Mouse (Mus musculus) E14TG2a.4 (cell line): ENCODE measurements around the gene Tmem107.
A peak's percentile ranks its signal among the peaks of the same experiment; 100 is the strongest.

Experiments
- H3K27me3 ChIP-seq: 2 replicates; pipeline ENCODE4 v1.6.1; 2014; ENCODE audit warnings: low read length, control low read depth; ENCODE audit not compliant: insufficient read depth
- H3K36me3 ChIP-seq: 2 replicates; pipeline ENCODE4 v1.6.1; 2014; ENCODE audit warnings: low read length, control low read depth; ENCODE audit not compliant: insufficient read depth
- H3K4me1 ChIP-seq: replicated peaks from 2 replicates; pipeline ENCODE4 v1.6.1; 2014; ENCODE audit warnings: low read depth, low read length, control low read depth
- H3K4me3 ChIP-seq: replicated peaks from 2 replicates; pipeline ENCODE4 v1.5.1; 2014; ENCODE audit warnings: mild to moderate bottlenecking, low read length
- H3K9me3 ChIP-seq: 2 replicates; pipeline ENCODE4 v1.6.1; 2014; ENCODE audit warnings: low read length, control low read depth
- CTCF ChIP-seq: conservative IDR thresholded peaks from 2 replicates; pipeline ENCODE4 v1.5.1; 2014; ENCODE audit warnings: low read length
- NANOG ChIP-seq: IDR thresholded peaks from 2 replicates; pipeline ENCODE4 v1.6.1; 2014; ENCODE audit warnings: borderline replicate concordance, low read length, mixed read lengths
- POU5F1 ChIP-seq: IDR thresholded peaks from 2 replicates; pipeline ENCODE4 v1.6.1; 2014; ENCODE audit warnings: low read length, borderline replicate concordance

Tmem107 gene

GRCm38 (mm10) chr11:69108223-69108622, 37.6 kb downstream of the Tmem107 start:
- Histone ChIP-seq H3K4me3 (no peak overlapping the region), H3K36me3 (peaks cover 63% of the 10 kb centered on the region), H3K27me3 (peaks cover 19% of the 10 kb centered on the region), H3K4me1 (peaks cover 46% of the 10 kb centered on the region), H3K9me3 (no peaks in the 10 kb centered on the region)
- TF ChIP-seq CTCF (no peak), POU5F1 (no peak), NANOG (no peak)

GRCm38 (mm10) chr11:69109032-69109900, 38.7 kb downstream of the Tmem107 start:
- Histone ChIP-seq H3K9me3 (no peaks in the 10 kb centered on the region), H3K36me3 (peaks cover 52% of the 10 kb centered on the region), H3K27me3 (peaks cover 29% of the 10 kb centered on the region), H3K4me1 (peaks cover 42% of the 10 kb centered on the region), H3K4me3 (peak overlapping the region; percentile 76)
- TF ChIP-seq NANOG: no peak
- TF ChIP-seq POU5F1: no peak
- TF ChIP-seq CTCF: no peak

- peaks cover 40% of the 10 kb centered on the region for H3K36me3 ChIP-seq
- H3K4me3 ChIP-seq: peak overlapping the region; percentile 76
- TF ChIP-seq POU5F1: no peak
- no peak for TF ChIP-seq NANOG
- no peak for TF ChIP-seq CTCF
- H3K27me3 ChIP-seq: peaks cover 41% of the 10 kb centered on the region
- H3K4me1 ChIP-seq: peaks cover 37% of the 10 kb centered on the region
- no peaks in the 10 kb centered on the region for H3K9me3 ChIP-seq
Observed at GRCm38 (mm10) chr11:69110319-69111046, 39.9 kb downstream of the Tmem107 start.

GRCm38 (mm10) chr11:69111051-69111810, 40.6 kb downstream of the Tmem107 start:
- peak overlapping the region; percentile 76 for H3K4me3 ChIP-seq
- H3K27me3 ChIP-seq: peaks cover 49% of the 10 kb centered on the region
- peaks cover 32% of the 10 kb centered on the region for H3K4me1 ChIP-seq
- H3K9me3 ChIP-seq: no peaks in the 10 kb centered on the region
- H3K36me3 ChIP-seq: peaks cover 33% of the 10 kb centered on the region
- TF ChIP-seq POU5F1 (no peak), CTCF (no peak), NANOG (no peak)

- Histone ChIP-seq H3K4me1 (peaks cover 30% of the 10 kb centered on the region), H3K4me3 (no peak overlapping the region), H3K27me3 (peaks cover 55% of the 10 kb centered on the region), H3K36me3 (peaks cover 28% of the 10 kb centered on the region), H3K9me3 (no peaks in the 10 kb centered on the region)
- TF ChIP-seq NANOG: no peak
- TF ChIP-seq POU5F1: no peak
- no peak for TF ChIP-seq CTCF
Observed at GRCm38 (mm10) chr11:69111865-69112264, 41.3 kb downstream of the Tmem107 start.

- peaks cover 73% of the 10 kb centered on the region for H3K27me3 ChIP-seq
- no peaks in the 10 kb centered on the region for H3K9me3 ChIP-seq
- no peak overlapping the region for H3K4me3 ChIP-seq
- TF ChIP-seq NANOG (no peak), CTCF (no peak), POU5F1 (no peak)
- H3K36me3 ChIP-seq: peaks cover 6% of the 10 kb centered on the region; the same call in 1 of the 2 replicates
- H3K4me1 ChIP-seq: peaks cover 34% of the 10 kb centered on the region
Observed at GRCm38 (mm10) chr11:69114018-69114417, 43.4 kb downstream of the Tmem107 start.

- H3K27me3 ChIP-seq: peaks cover 79% of the 10 kb centered on the region
- H3K36me3 ChIP-seq: 0 out of 2 replicates have a peak, but pooled peaks cover under 1% of the 10 kb centered on the region
- TF ChIP-seq CTCF (no peak), NANOG (no peak), POU5F1 (no peak)
- no peaks in the 10 kb centered on the region for H3K9me3 ChIP-seq
- H3K4me1 ChIP-seq: peaks cover 34% of the 10 kb centered on the region
- H3K4me3 ChIP-seq: no peak overlapping the region
Observed at GRCm38 (mm10) chr11:69114621-69115020, 44.0 kb downstream of the Tmem107 start.

- no peak overlapping the region for H3K4me3 ChIP-seq
- H3K36me3 ChIP-seq: no peaks in the 10 kb centered on the region
- H3K4me1 ChIP-seq: peaks cover 46% of the 10 kb centered on the region
- H3K9me3 ChIP-seq: no peaks in the 10 kb centered on the region
- peaks cover 97% of the 10 kb centered on the region for H3K27me3 ChIP-seq
- no peak for TF ChIP-seq POU5F1
- no peak for TF ChIP-seq CTCF
- TF ChIP-seq NANOG: no peak
Observed at GRCm38 (mm10) chr11:69116843-69117242, 46.2 kb downstream of the Tmem107 start.
